Mouse (Mus musculus) CD8-positive naive resting alpha-beta T cell, adult 2 months (primary cell): ENCODE measurements around the gene Gjc1.

Experiments
- DNase-seq, 2 experiments: peaks; one replicate each; pipeline ENCODE4 v3.0.0; 2022; ENCODE audit warnings: low read depth in 2 of 2, low spot score in 2 of 2

Gjc1 gene

DNA sequence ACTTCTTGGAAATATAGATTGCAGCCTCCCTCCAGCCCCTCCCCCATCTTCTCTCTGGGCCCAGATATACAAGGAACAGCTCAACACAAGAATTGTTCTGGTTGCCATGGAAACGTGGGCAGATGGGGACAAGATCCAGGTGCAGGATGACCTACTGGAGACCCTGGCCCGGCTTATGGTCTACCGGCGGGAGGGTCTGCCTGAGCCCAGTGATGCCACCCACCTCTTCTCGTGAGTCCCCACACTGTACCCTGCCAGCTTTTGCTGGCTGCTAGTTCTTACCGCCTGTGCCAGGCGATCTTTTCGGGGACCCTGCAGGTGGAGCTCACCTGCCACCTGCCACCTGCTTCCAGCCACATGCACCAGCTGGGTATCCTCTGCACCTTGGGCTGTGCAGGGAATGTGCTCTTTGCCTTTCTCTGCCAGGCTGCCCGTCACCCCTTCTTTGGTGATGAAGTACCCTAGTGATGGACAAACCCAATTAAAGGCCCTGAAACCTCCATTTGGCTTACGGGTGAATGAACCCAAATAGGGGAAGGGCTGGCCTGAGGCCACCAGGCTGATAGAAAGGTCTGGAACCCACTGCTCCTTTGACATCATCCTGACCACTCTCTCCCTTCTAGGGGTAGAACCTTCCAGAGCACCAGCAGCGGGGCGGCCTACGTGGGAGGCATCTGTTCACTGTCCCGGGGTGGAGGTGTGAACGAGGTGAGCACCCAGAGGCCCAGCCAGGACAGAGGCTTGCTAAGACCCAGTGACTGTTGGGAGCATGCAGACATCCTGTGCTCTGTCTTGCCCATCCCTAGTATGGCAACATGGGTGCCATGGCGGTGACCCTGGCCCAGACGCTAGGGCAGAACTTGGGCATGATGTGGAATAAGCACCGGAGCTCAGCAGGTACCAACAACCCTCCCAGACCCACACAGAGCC, 46.5 kb downstream of the Gjc1 start:
- no peak for DNase-seq

DNA sequence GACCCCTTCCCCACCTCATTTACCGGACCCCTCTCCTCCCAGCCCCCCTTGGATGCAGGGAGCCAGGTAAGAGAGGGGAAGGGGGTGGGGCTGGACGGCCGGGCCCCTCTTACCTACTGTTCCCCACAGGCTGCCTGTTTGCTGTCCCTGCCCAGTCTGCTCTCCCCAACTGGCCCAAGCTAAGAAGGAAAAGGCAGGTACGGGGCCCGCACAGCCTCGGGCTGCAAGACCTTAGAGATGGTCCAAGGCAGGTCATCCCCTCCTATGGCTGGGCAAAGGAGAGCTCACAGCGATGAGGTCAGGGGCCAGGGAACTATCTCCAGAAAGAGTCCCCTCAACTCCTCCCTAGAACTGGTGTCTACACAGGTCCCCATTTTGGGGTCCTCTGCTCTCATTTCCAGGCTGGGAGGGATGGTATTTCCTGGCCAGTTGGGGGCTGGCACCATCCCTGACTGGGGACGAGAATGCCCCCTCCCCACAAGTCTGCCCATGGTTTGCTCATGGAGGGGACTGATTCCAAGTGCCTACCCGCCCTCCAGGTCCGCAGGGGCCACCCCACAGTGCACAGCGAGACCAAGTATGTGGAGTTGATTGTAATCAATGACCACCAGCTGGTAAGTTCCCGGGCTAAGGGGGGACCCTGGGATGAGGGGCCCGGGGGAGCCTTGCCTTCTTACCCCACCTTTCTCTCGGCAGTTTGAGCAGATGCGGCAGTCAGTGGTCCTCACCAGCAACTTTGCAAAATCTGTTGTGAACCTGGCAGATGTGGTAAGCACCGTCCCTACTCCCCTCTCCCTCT, 47.4 kb downstream of the Gjc1 start:
- no peak for DNase-seq

GRCm38 (mm10) chr11:102770662-102771435, 48.7 kb downstream of the Gjc1 start:
- DNase-seq: no peak

- DNase-seq: no peak
Observed at GRCm38 (mm10) chr11:102769993-102770661, 49.4 kb downstream of the Gjc1 start.

GRCm38 (mm10) chr11:102769141-102769540, 50.4 kb downstream of the Gjc1 start:
- DNase-seq: no peak

DNA sequence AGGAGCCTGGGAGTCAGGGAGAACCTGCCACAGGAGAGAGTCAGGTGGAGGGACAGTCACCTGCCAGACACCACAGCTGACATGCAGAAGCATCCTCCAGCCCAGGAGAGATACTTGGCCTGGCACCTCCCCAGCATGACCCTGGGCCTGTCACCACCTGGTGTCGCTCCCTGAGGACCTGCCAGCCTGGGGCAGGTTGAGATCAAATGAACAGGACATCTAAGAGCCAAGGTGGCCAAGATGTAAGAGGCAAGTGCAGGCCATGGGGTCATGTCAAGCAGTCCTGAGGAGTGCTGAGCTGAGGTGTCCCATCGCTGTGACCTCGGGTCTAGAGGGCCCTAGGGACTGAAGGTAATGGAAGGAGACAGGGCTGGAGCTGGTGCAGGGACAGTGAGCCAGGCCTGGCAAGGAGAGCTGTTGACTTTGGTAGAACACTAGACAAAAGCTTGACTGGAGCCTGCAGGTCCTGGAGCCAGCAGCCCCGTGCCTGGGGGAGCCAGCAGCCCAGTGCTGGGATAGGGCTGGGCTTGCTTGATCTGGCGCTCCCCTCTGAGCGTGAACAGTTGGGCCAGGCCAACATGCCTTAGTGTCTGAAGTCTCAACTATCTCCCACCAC, 52.3 kb downstream of the Gjc1 start:
- DNase-seq: no peak

DNA sequence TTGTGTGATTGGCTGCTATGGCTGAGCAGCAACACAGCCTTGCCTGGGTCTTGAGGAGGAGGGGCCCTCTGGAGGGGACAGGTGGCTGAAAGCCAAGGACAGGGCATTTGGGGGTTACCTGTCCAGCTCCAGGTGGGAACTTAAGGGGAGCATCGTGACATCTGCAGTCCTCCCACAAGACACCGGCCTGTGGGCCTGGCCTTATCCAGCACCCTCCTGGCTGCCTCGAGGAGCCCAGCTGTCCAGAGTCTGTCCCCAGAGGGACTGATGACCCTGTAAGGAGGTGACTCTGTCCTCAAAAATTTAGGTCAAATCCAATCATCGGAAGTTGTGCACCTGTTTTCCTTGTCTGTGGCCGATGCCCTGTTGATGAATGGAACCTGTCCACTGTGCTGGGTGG, 54.1 kb downstream of the Gjc1 start:
- no peak for DNase-seq

DNA sequence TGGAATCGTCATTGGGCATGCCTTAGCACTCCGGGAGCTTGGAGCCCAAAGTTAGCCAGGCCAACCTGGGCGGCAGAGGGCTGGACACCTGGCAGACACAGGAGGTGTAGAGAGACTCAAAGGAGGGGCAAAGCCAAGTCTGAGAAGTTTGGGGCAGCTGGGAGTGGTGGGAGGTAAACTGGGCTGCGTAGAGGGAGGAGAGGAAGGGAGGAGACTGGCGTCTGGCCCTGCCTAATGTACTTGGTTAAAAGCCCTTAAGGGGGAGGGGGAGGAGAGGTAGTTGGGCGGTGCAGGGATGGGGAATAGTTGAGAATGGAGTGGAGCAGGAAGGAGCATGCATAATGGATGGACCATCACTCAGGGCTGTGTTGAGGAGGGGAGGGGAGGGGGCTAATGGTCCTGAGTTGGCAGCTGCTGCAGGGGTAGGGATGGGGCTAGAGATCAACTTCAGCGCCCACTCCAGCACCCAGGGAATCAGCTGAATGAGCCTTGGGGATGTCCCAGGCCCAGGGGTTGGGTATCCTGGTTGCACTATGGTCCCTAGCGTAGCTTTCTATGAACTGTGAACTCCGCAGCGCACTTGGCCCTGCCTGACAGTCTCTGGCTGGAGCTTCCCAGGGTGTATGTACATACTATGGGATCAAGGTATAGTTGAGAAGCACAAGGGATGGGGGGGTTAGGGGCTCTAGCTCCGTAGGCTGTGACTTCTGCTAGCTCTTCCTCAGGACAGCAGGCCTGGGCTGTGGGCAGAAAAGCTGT, 56.3 kb downstream of the Gjc1 start:
- DNase-seq: no peak

DNA sequence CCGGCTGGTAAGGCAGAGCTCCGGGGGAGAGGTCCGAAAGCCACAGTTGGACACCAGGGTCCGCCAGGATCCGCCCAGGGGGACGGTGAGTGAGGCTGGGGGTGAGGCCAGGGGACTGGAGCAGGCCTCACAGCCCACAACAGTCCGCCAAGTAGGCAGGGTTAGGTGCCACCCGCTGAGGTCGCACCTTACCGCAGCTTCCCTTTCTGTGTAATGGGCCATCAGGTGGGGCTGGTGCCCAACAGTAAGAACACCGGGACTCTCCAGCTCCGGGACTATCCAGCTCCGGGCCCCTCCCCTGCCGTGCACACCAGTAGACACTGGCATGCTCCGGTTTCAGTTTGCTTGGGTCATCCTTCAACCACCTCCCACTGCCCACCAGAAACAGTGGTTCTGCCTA, 57.3 kb downstream of the Gjc1 start:
- no peak for DNase-seq

GRCm38 (mm10) chr11:102761309-102762210, 57.9 kb downstream of the Gjc1 start, which contains the start of gene Adam11:
Adam11 (plus strand) TSS chr11:102761439.
- no peak for DNase-seq

DNA sequence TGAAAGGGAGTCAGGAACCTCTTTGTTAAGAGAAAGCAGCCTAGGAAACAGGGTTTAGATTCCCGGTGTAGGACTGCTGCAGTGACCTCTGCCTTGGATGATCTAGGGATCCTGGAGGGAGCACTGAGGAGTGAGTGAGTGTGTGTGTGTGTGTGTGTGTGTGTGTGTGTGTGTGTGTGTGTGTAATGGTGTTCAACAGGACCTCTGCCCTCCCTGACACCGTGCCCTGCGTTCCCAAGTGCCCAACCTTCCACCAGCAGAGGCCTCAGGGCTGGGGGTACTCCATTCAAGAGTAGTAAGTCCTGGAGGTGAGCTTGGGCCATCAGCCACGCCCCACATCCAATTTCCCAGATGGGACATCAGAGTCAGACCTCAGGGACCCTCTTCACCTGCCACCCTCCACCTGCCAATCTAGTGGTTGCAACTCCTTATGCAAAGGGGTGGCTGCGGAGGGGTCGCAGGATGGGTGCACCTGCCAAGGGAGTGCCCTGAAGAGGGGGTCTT, 58.6 kb downstream of the Gjc1 start:
- DNase-seq: no peak

- no peak for DNase-seq
Observed at GRCm38 (mm10) chr11:102758977-102759376, 60.5 kb downstream of the Gjc1 start.

- DNase-seq: no peak
Observed at GRCm38 (mm10) chr11:102755391-102755790, 64.1 kb downstream of the Gjc1 start.

DNA sequence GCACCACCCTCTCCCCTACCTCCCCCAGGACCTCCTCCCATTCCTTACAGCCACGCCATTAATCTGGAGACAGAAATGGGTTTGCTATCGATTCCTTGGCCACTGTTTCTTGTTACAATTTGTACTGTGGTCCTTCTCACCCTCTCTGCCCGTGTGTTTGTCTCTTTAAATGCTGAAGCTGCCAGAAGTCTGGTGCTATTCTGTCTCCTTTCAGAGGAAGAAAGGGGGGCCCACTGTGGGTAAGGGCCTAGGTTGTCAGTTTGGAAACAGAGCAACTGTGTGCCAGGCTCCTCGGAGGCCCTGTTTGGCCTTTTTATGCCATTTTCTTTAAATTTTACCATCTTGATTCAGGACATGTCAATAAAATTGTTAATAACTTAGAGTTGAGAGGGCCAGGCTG, 65.1 kb downstream of the Gjc1 start:
- DNase-seq: no peak

GRCm38 (mm10) chr11:102753591-102754324, 65.7 kb downstream of the Gjc1 start:
- DNase-seq: peak in 1 of 2 experiments; percentile 18

- DNase-seq: no peak
Observed at GRCm38 (mm10) chr11:102752896-102753590, 66.5 kb downstream of the Gjc1 start.

DNA sequence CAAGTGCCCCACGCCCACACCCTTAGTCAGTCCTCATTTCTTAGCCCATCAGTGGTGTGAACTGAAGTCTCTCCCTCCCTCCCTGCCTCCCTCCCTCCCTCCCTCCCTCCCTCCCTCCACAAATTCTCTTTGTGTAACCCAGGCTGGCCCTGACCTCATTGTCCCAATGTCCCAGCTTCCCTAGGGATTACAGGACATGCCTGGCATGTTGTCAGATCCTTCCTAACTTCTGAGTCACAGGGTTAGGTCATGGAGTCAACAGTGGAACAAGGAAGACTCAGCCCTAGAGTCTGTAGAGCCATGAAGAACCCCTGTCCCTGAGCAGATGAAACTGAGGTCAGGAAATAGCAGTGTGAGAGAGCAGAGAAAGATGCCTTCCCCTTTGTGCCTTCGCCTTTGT, 69.8 kb downstream of the Gjc1 start:
- DNase-seq: no peak
